Mouse (Mus musculus) olfactory bulb, adult 2 months (tissue): ENCODE results near the gene Sema3a.

ENCODE experiments used
- CTCF ChIP-seq: fragments of 200-500 bp; IDR thresholded peaks from 2 replicates; pipeline ENCODE4 v1.5.1; 2012; ENCODE audit warnings: low read depth, mild to moderate bottlenecking, low read length, moderate library complexity; ENCODE audit not compliant: insufficient read depth
- POLR2A ChIP-seq: fragments of 200-500 bp; IDR thresholded peaks from 2 replicates; pipeline ENCODE4 v1.6.1; 2012; ENCODE audit warnings: mild to moderate bottlenecking, low read depth, low read length, moderate library complexity; ENCODE audit not compliant: insufficient read depth

DNA sequence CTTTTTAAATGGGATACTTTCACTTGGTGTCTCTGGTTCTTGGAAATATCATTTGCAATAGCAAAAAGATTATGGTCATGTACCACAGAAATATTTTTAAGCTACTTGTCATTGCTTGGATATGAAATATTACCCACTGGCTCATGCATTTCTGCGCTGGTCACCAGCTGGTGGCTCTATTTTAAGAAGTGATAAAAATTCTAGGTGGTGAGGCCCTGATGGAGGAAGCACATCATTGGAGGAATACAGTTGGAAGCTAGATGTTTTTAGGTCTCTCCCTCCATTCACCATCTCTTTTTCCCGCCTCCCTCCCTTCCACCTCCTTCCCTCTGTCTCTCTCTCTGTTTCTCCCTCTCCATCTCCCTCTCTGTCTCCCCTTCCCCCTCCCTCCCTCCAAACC, 57.0 kb downstream of the Sema3a start:
- TF ChIP-seq POLR2A (no peak), CTCF (no peak)
